Mouse (Mus musculus) myocyte (in vitro differentiated cells): ENCODE data around the gene Tcap. TPM values are rescaled to one million over a fixed set of nuclear protein-coding genes. Genes with fewer than 3 reads are reported as not detected.

ENCODE experiments used
- H3K27me3 ChIP-seq: one replicate; pipeline ENCODE4 v1.6.1; 2011; ENCODE audit not compliant: control insufficient read depth, insufficient read depth, insufficient read length
- H3K36me3 ChIP-seq: one replicate; pipeline ENCODE4 v1.6.1; 2011; ENCODE audit not compliant: control insufficient read depth, insufficient read depth
- H3K4me2 ChIP-seq: one replicate; pipeline ENCODE4 v1.6.1; 2011; ENCODE audit warnings: low read depth, control low read depth
- H3K4me3 ChIP-seq: one replicate; pipeline ENCODE4 v1.5.1; 2011; ENCODE audit warnings: mild to moderate bottlenecking, control low read depth, moderate library complexity
- H3K79me2 ChIP-seq: one replicate; pipeline ENCODE4 v1.6.1; 2011; ENCODE audit not compliant: control insufficient read depth, insufficient read depth
- H3ac ChIP-seq: one replicate; pipeline ENCODE4 v1.6.1; 2011; ENCODE audit not compliant: control insufficient read depth, insufficient read length
- CEBPB ChIP-seq: IDR thresholded peaks from 2 replicates; pipeline ENCODE4 v1.6.1; 2011; ENCODE audit warnings: mild to moderate bottlenecking, moderate library complexity; ENCODE audit not compliant: poor library complexity, insufficient read depth, severe bottlenecking
- E2F4 ChIP-seq: IDR thresholded peaks from one replicate; pipeline ENCODE4 v1.6.1; 2011; ENCODE audit warnings: mild to moderate bottlenecking, control low read depth, moderate library complexity; ENCODE audit not compliant: insufficient read depth
- MAX ChIP-seq: IDR thresholded peaks from one replicate; pipeline ENCODE4 v1.6.1; 2011; ENCODE audit warnings: low read depth, mild to moderate bottlenecking, control low read depth
- MYOD1 ChIP-seq, 3 experiments: IDR thresholded peaks; one replicate each; pipeline ENCODE4 v1.6.1; 2011; ENCODE audit warnings: control low read depth in 2 of 3, low read depth in 2 of 3, mild to moderate bottlenecking in 2 of 3, moderate library complexity in 1 of 3; ENCODE audit not compliant: insufficient read length in 2 of 3, control insufficient read depth in 1 of 3
- MYOG ChIP-seq, 3 experiments: IDR thresholded peaks; one replicate each; pipeline ENCODE4 v1.6.1; 2011; ENCODE audit warnings: control low read depth in 2 of 3, low read depth in 2 of 3, mild to moderate bottlenecking in 2 of 3; ENCODE audit not compliant: insufficient read length in 2 of 3, control insufficient read depth in 1 of 3, insufficient read depth in 1 of 3
- POLR2A ChIP-seq: IDR thresholded peaks from one replicate; pipeline ENCODE4 v1.6.1; 2011; ENCODE audit warnings: low read depth, mild to moderate bottlenecking, control low read depth, moderate library complexity; ENCODE audit not compliant: insufficient read length
- POLR2AphosphoS2 ChIP-seq: IDR thresholded peaks from one replicate; pipeline ENCODE4 v1.6.1; 2011; ENCODE audit warnings: low read depth, control low read depth; ENCODE audit not compliant: insufficient read length
- REST ChIP-seq: IDR thresholded peaks from one replicate; pipeline ENCODE4 v1.6.1; 2011; ENCODE audit warnings: mild to moderate bottlenecking, control low read depth, moderate library complexity; ENCODE audit not compliant: insufficient read depth, insufficient read length
- SRF ChIP-seq: IDR thresholded peaks from one replicate; pipeline ENCODE4 v1.6.1; 2011; ENCODE audit warnings: low read depth; ENCODE audit not compliant: control insufficient read depth, insufficient read length
- TCF12 ChIP-seq: IDR thresholded peaks from one replicate; pipeline ENCODE4 v1.6.1; 2011; ENCODE audit warnings: mild to moderate bottlenecking, control low read depth; ENCODE audit not compliant: poor library complexity, insufficient read depth, severe bottlenecking
- TCF3 ChIP-seq: IDR thresholded peaks from one replicate; pipeline ENCODE4 v1.6.1; 2011; ENCODE audit warnings: low read depth, control low read depth; ENCODE audit not compliant: insufficient read length
- USF1 ChIP-seq: IDR thresholded peaks from one replicate; pipeline ENCODE4 v1.6.1; 2011; ENCODE audit warnings: low read depth, mild to moderate bottlenecking, control low read depth, moderate library complexity
- polyA plus RNA-seq: library from polyadenylated mRNA; unstranded; fragments of >200 nt; fragmentation: generic; extraction: Trizol; gene quantifications from one replicate; pipeline ENCODE4 v1.2.1, GENCODE M21; 2012; ENCODE audit warnings: missing spikeins

Gene Tcap
- polyA plus RNA-seq, 1 experiment: 131 TPM

GRCm38 (mm10) chr11:98393317-98393716 is 9.7 kb downstream of the Tcap start:
- H3K27me3 ChIP-seq: no peaks in the 10 kb centered on the region
- TF ChIP-seq MYOD1 (IDR thresholded peaks at IDR 0.05; ENCODE audit: control insufficient read depth in 1 of 3, insufficient read length in 2 of 3, low read depth in 2 of 3) (peak in 1 of 3 experiments; percentile 73), REST (no peak), CEBPB (no peak), POLR2A (no peak), POLR2AphosphoS2 (no peak), MYOG (IDR thresholded peaks at IDR 0.05; ENCODE audit: control insufficient read depth in 1 of 3, insufficient read depth in 1 of 3, insufficient read length in 2 of 3, low read depth in 2 of 3) (peak in 1 of 3 experiments; percentile 47), TCF12 (no peak), E2F4 (no peak), SRF (no peak), USF1 (no peak), MAX (no peak), TCF3 (no peak)
- no peaks in the 10 kb centered on the region for H3K36me3 ChIP-seq
- H3ac ChIP-seq: no peak overlapping the region
- H3K4me2 ChIP-seq: peak overlapping the region; percentile 2
- no peaks in the 10 kb centered on the region for H3K79me2 ChIP-seq
- H3K4me3 ChIP-seq: no peak overlapping the region

GRCm38 (mm10) chr11:98394301-98394700 is 10.7 kb downstream of the Tcap start:
- H3K4me3 ChIP-seq: no peak overlapping the region
- peak overlapping the region; percentile 27 for H3K4me2 ChIP-seq
- no peak overlapping the region for H3ac ChIP-seq
- H3K36me3 ChIP-seq: no peaks in the 10 kb centered on the region
- no peaks in the 10 kb centered on the region for H3K27me3 ChIP-seq
- no peak for TF ChIP-seq TCF3
- TF ChIP-seq MAX: no peak
- peak in 1 of 3 experiments; percentile 34 for TF ChIP-seq MYOG (IDR thresholded peaks at IDR 0.05; ENCODE audit: control insufficient read depth in 1 of 3, insufficient read depth in 1 of 3, insufficient read length in 2 of 3, low read depth in 2 of 3)
- TF ChIP-seq TCF12: no peak
- no peak for TF ChIP-seq CEBPB
- TF ChIP-seq POLR2AphosphoS2: no peak
- H3K79me2 ChIP-seq: no peaks in the 10 kb centered on the region

GRCm38 (mm10) chr11:98395041-98395440 is 11.4 kb downstream of the Tcap start:
- Histone ChIP-seq H3ac (no peak overlapping the region), H3K4me2 (peak overlapping the region; percentile 27), H3K4me3 (no peak overlapping the region), H3K27me3 (no peaks in the 10 kb centered on the region), H3K36me3 (no peaks in the 10 kb centered on the region), H3K79me2 (no peaks in the 10 kb centered on the region)
- TF ChIP-seq POLR2AphosphoS2: no peak
- TF ChIP-seq TCF12: no peak
- no peak for TF ChIP-seq TCF3
- TF ChIP-seq REST: no peak
- TF ChIP-seq MYOG (IDR thresholded peaks at IDR 0.05; ENCODE audit: control insufficient read depth in 1 of 3, insufficient read depth in 1 of 3, insufficient read length in 2 of 3, low read depth in 2 of 3): no peak
- no peak for TF ChIP-seq CEBPB
- TF ChIP-seq MAX: no peak
- TF ChIP-seq SRF: no peak
- no peak for TF ChIP-seq USF1
- TF ChIP-seq MYOD1 (IDR thresholded peaks at IDR 0.05; ENCODE audit: control insufficient read depth in 1 of 3, insufficient read length in 2 of 3, low read depth in 2 of 3): no peak
- TF ChIP-seq POLR2A: no peak
- TF ChIP-seq E2F4: no peak

GRCm38 (mm10) chr11:98397946-98398345 is 14.3 kb downstream of the Tcap start:
- Histone ChIP-seq H3K4me2 (no peak overlapping the region), H3K36me3 (no peaks in the 10 kb centered on the region), H3K79me2 (no peaks in the 10 kb centered on the region), H3K4me3 (no peak overlapping the region), H3ac (no peak overlapping the region), H3K27me3 (no peaks in the 10 kb centered on the region)
- TF ChIP-seq USF1: no peak
- no peak for TF ChIP-seq POLR2AphosphoS2
- TF ChIP-seq SRF: no peak

- Histone ChIP-seq H3ac (no peak within 1 kb of the TSS), H3K4me3 (peak within 1 kb of the TSS; percentile 26), H3K36me3 (no peaks in the 10 kb centered on the region), H3K79me2 (no peaks in the 10 kb centered on the region), H3K27me3 (no peaks in the 10 kb centered on the region), H3K4me2 (peak within 1 kb of the TSS; percentile 94)
- TF ChIP-seq POLR2AphosphoS2 (peak; percentile 74), TCF12 (no peak), USF1 (no peak), REST (no peak), POLR2A (peak; percentile 72), E2F4 (peak; percentile 70), SRF (no peak), TCF3 (no peak), CEBPB (no peak), MYOD1 (IDR thresholded peaks at IDR 0.05; ENCODE audit: control insufficient read depth in 1 of 3, insufficient read length in 2 of 3, low read depth in 2 of 3) (no peak), MYOG (IDR thresholded peaks at IDR 0.05; ENCODE audit: control insufficient read depth in 1 of 3, insufficient read depth in 1 of 3, insufficient read length in 2 of 3, low read depth in 2 of 3) (no peak), MAX (no peak)
Measured at GRCm38 (mm10) chr11:98400161-98400726, 16.6 kb downstream of the Tcap start, which contains the start of gene Pgap3. Gene Pgap3, minus strand, starts transcription at chr11:98400490.
